In the genomic region with DNA sequence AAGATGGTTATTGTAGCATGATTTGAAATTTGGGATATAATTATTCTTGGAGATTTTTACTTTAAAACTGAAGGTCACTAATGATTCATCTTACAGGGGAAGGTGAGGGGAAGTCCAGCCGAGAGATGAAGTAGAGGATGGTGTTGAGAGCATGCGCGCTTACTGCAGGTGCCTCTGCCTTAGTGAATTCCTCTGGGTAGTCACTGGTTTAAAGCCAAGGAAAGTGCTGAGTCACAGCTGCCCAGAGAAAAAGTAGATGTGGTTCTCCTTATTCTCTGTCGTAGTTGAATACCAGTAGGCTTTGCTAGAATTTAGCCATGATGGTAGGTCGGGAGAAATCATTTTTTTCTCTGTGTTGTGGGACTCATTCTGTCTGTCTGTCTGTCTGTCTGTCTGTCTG, we compare ENCODE assay signal across 10 mouse cellular contexts.
A peak's percentile ranks its signal among the peaks of the same experiment; 100 is the strongest.
DNase-seq lines count a peak whose midpoint lies in the region; ATAC-seq and TF ChIP-seq lines count a peak whose summit lies in the region.
"Had no signal": no experiment of that assay in that cellular context is flagged by ENCODE, and none has a peak within 500 bp of the region (broad histone marks: within the 10 kb centered on the region; RNA-seq: fewer than 3 reads in every experiment).

No protein-coding gene starts in this region.

- TF ChIP-seq EP300 in liver, embryonic 14.5 days (IDR thresholded peaks at IDR 0.05; ENCODE audit: low read depth): 0 out of 2 replicates have a peak, but pooled peaks have one; percentile 29

- H3K9ac ChIP-seq in lung, embryonic 14.5 days: no peak overlapping the region
- peak overlapping the region; percentile 75 for H3K9ac ChIP-seq in liver, embryonic 14.5 days (replicated peaks)
- H3K9ac ChIP-seq: limb, embryonic 12.5 days had no signal

- H3K36me3 ChIP-seq in lung, embryonic 14.5 days (ENCODE audit: insufficient read depth): peaks cover 17% of the 10 kb centered on the region
- H3K36me3 ChIP-seq in liver, embryonic 14.5 days (replicated peaks; ENCODE audit: control insufficient read depth, insufficient read depth, low read depth): no peaks in the 10 kb centered on the region; the same call in 1 of the 2 replicates

- no peak overlapping the region for H3K27ac ChIP-seq in lung, embryonic 14.5 days (ENCODE audit: low read depth)
- H3K27ac ChIP-seq in liver, embryonic 14.5 days: peak overlapping the region; percentile 83
- H3K27ac ChIP-seq: kidney, postnatal 0 days; limb, embryonic 12.5 days had no signal

- WGBS in lung, embryonic 14.5 days: 81% methylated on average over 5 of the region's 5 CpGs
- 17% methylated on average over 5 of the region's 5 CpGs for WGBS in liver, embryonic 14.5 days (ENCODE audit: insufficient replicate concordance)

- H3K27me3 ChIP-seq in lung, embryonic 14.5 days (ENCODE audit: insufficient read depth, low read length): no peaks in the 10 kb centered on the region
- no peaks in the 10 kb centered on the region for H3K27me3 ChIP-seq in liver, embryonic 14.5 days (ENCODE audit: control insufficient read depth, insufficient read depth, low read length)
- H3K27me3 ChIP-seq: limb, embryonic 12.5 days had no signal

- H3K9me3 ChIP-seq in lung, embryonic 14.5 days (ENCODE audit: low read depth, low read length): no peaks in the 10 kb centered on the region
- H3K9me3 ChIP-seq in liver, embryonic 14.5 days (ENCODE audit: control insufficient read depth, low read length): no peaks in the 10 kb centered on the region
- H3K9me3 ChIP-seq: limb, embryonic 12.5 days had no signal

- H3K4me3 ChIP-seq in lung, embryonic 14.5 days (ENCODE audit: low read depth, low read length): no peak overlapping the region
- peak overlapping the region; percentile 63 to 74 for H3K4me3 ChIP-seq in liver, embryonic 14.5 days (ENCODE audit: insufficient read depth in 1 of 2, low read depth in 2 of 2, low read length in 2 of 2)
- H3K4me3 ChIP-seq: limb, embryonic 12.5 days had no signal

- DNase-seq in lung, embryonic 14.5 days: no peak
- DNase-seq in lung, postnatal 10 days: no peak
- DNase-seq in c-Kit-positive CD71-positive TER-119-negative erythroid progenitor cells, embryonic 14.5 days (ENCODE audit: low read depth): peak; percentile 75
- peak; percentile 80 to 86 (median 84) for DNase-seq in liver, embryonic 14.5 days (ENCODE audit: low read depth in 3 of 3, low spot score in 3 of 3)
- peak; percentile 56 for DNase-seq in thymus, postnatal 0 days (ENCODE audit: low spot score)
- DNase-seq in natural killer cell, adult 2 months (ENCODE audit: low spot score in 2 of 2): no peak
- DNase-seq in right cerebral cortex, adult 2 months (ENCODE audit: low spot score in 2 of 2): no peak
- DNase-seq: gastrocnemius, postnatal 25 days had no signal

- ATAC-seq in lung, embryonic 14.5 days (ENCODE audit: insufficient read depth): no peak
- ATAC-seq in liver, embryonic 14.5 days (ENCODE audit: insufficient read depth): peak; percentile 76

- no peak for TF ChIP-seq CTCF in lung, embryonic 14.5 days (IDR thresholded peaks at IDR 0.05; ENCODE audit: low read depth)
- no peak for TF ChIP-seq CTCF in liver, embryonic 14.5 days (IDR thresholded peaks at IDR 0.05; ENCODE audit: low read depth)

- H3K4me2 ChIP-seq in lung, embryonic 14.5 days: peak overlapping the region; percentile 45; the same call in 1 of the 2 replicates
- peak overlapping the region; percentile 85 for H3K4me2 ChIP-seq in liver, embryonic 14.5 days (ENCODE audit: low read depth)
- H3K4me2 ChIP-seq: limb, embryonic 12.5 days had no signal

- peaks cover 7% of the 10 kb centered on the region; the same call in 1 of the 2 replicates for H3K4me1 ChIP-seq in lung, embryonic 14.5 days (ENCODE audit: insufficient read depth)
- peaks cover 40 to 55% of the 10 kb centered on the region in 2 experiments for H3K4me1 ChIP-seq in liver, embryonic 14.5 days (replicated peaks; ENCODE audit: control insufficient read depth in 2 of 2, insufficient read depth in 2 of 2, low read length in 1 of 2)

Comparison
In these comparisons a context has a peak if more than half of its experiments do, and no peak if none do; other contexts are left out.
1. DNase-seq: peak in c-Kit-positive CD71-positive TER-119-negative erythroid progenitor cells, embryonic 14.5 days (single experiment), liver, embryonic 14.5 days (3 of 3) and thymus, postnatal 0 days (single experiment); none in lung, embryonic 14.5 days (single experiment), lung, postnatal 10 days (single experiment), natural killer cell, adult 2 months (0 of 2) and right cerebral cortex, adult 2 months (0 of 2).